Mouse (Mus musculus): Measurements from ENCODE around the gene Gp5. TPM values are rescaled to one million over a fixed set of nuclear protein-coding genes. Genes with fewer than 3 reads are reported as not detected.

Gene Gp5
- polyA plus RNA-seq, 1 experiment from 2014 or later, result 0.11 TPM

DNA sequence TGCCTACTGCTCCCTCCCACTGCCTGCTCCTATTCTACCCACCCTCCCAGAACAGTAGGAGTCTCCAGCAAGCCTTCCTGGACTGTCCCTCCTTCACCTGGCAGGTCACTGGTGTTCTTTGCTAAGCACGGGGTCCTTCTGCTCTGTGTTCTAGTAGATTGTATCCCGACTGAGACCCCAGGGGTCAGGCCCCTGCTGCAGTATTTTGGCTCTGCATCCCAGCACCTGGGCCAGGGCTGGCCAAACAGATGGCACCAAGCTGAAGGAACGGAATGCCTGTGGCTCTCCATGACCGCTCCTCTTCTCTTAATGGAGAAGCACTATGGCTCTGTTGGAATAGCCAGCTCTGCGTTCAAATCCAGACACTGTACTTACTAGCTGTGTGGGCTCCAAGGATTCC lies 44.0 kb downstream of the Gp5 start:
- Histone ChIP-seq H3K4me3 (ENCODE audit: low read depth, low read length) (no peak overlapping the region), H3K4me1 (replicated peaks; ENCODE audit: control insufficient read depth, insufficient read depth) (no peaks in the 10 kb centered on the region), H3K9me3 (ENCODE audit: control insufficient read depth, low read length) (no peaks in the 10 kb centered on the region), H3K27ac (replicated peaks) (no peak overlapping the region), H3K36me3 (ENCODE audit: control insufficient read depth, insufficient read depth, low read length) (no peaks in the 10 kb centered on the region), H3K9ac (ENCODE audit: low read length) (no peak overlapping the region), H3K4me2 (replicated peaks; ENCODE audit: low read depth) (no peak overlapping the region), H3K27me3 (ENCODE audit: control insufficient read depth, insufficient read depth, low read length) (no peaks in the 10 kb centered on the region)
- DNase-seq (ENCODE audit: low spot score) (no peak), ATAC-seq (ENCODE audit: low FRiP score, low TSS enrichment) (no peak)
- 83% methylated on average over 5 of the region's 5 CpGs for WGBS
- TF ChIP-seq EP300 (optimal IDR thresholded peaks at IDR 0.05) (no peak), CTCF (IDR thresholded peaks at IDR 0.05; ENCODE audit: low read depth) (no peak)

DNA sequence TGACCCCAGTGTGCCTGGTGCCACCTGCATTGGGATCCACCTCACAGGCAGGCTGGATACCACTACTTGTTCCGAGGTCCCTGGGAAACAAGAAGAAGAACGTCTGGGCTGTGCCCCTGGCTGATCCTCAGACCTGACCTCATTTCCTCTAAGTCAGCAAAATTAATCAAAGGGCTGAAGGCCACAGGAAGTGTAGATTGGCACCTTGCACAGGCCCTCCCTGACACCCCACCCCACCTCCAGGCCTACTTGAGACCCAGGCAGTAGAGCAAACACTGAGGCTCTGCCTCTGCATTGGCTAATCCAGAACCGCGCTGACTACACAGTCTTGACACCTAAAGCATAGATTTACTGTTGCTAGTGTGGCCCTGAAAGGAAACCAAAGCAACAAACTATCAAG lies 45.0 kb downstream of the Gp5 start:
- ATAC-seq (ENCODE audit: low FRiP score, low TSS enrichment), result no peak
- no peak for TF ChIP-seq CTCF (IDR thresholded peaks at IDR 0.05; ENCODE audit: low read depth)
- TF ChIP-seq EP300 (optimal IDR thresholded peaks at IDR 0.05), result no peak
- Histone ChIP-seq H3K4me1 (replicated peaks; ENCODE audit: control insufficient read depth, insufficient read depth) (no peaks in the 10 kb centered on the region), H3K27me3 (ENCODE audit: control insufficient read depth, insufficient read depth, low read length) (no peaks in the 10 kb centered on the region), H3K9ac (ENCODE audit: low read length) (no peak overlapping the region), H3K27ac (replicated peaks) (no peak overlapping the region), H3K9me3 (ENCODE audit: control insufficient read depth, low read length) (no peaks in the 10 kb centered on the region), H3K4me3 (ENCODE audit: low read depth, low read length) (no peak overlapping the region), H3K4me2 (replicated peaks; ENCODE audit: low read depth) (no peak overlapping the region), H3K36me3 (ENCODE audit: control insufficient read depth, insufficient read depth, low read length) (no peaks in the 10 kb centered on the region)
- WGBS, result 50% methylated on average over 4 of the region's 4 CpGs
- DNase-seq (ENCODE audit: low spot score), result no peak

DNA sequence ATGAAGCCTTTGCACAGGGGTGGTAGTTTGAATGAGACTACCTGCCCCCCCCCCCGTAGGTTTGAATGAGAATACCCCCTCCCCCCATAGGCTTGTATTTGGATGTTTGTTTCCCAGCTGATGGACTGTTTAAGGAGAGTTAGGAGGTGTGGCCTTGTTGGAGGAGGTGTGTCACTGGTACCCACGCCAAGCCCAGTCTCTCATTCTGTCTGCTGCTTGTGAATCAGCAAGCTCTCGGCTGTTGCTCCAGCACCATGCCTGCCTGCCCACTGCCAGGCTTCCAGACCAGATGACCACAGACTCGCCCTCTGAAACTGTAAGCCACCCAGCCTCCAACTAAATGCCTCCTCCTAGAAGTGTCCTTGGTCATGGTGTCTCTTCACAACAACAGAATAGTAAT lies 47.4 kb downstream of the Gp5 start:
- TF ChIP-seq CTCF (IDR thresholded peaks at IDR 0.05; ENCODE audit: low read depth) (no peak), EP300 (optimal IDR thresholded peaks at IDR 0.05) (no peak)
- Histone ChIP-seq H3K4me2 (replicated peaks; ENCODE audit: low read depth) (no peak overlapping the region), H3K36me3 (ENCODE audit: control insufficient read depth, insufficient read depth, low read length) (no peaks in the 10 kb centered on the region), H3K9me3 (ENCODE audit: control insufficient read depth, low read length) (no peaks in the 10 kb centered on the region), H3K27me3 (ENCODE audit: control insufficient read depth, insufficient read depth, low read length) (no peaks in the 10 kb centered on the region), H3K9ac (ENCODE audit: low read length) (no peak overlapping the region), H3K4me1 (replicated peaks; ENCODE audit: control insufficient read depth, insufficient read depth) (no peaks in the 10 kb centered on the region), H3K27ac (replicated peaks) (no peak overlapping the region), H3K4me3 (ENCODE audit: low read depth, low read length) (no peak overlapping the region)
- ATAC-seq (ENCODE audit: low FRiP score, low TSS enrichment), result no peak
- DNase-seq (ENCODE audit: low spot score), result no peak
- 57% methylated on average over 4 of the region's 4 CpGs for WGBS

DNA sequence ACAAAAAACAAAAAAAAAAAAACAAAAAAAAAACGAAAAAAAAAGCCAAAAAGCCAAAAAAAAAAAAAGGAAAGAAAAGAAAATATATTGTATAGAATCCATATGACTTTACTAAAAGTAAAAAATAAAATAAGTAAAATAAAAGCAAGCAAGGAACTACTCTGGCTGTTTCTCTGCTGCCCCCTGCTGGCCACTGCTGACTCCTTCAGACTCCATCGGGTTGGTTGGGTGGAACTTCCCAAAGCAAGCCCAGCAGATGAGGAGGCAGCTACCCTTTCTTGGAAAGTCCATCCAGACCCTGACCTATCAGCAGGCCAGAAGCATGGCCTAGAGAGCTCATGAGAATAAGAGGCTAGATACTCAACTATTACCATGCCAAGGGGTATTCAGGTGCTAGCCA lies 47.9 kb downstream of the Gp5 start:
- H3K27ac ChIP-seq (replicated peaks), result no peak overlapping the region
- H3K9me3 ChIP-seq (ENCODE audit: control insufficient read depth, low read length), result no peaks in the 10 kb centered on the region
- H3K4me2 ChIP-seq (replicated peaks; ENCODE audit: low read depth), result no peak overlapping the region
- H3K27me3 ChIP-seq (ENCODE audit: control insufficient read depth, insufficient read depth, low read length), result no peaks in the 10 kb centered on the region
- ATAC-seq (ENCODE audit: low FRiP score, low TSS enrichment), result no peak
- TF ChIP-seq CTCF (IDR thresholded peaks at IDR 0.05; ENCODE audit: low read depth), result peak; percentile 87
- no peak for TF ChIP-seq EP300 (optimal IDR thresholded peaks at IDR 0.05)
- H3K4me3 ChIP-seq (ENCODE audit: low read depth, low read length), result no peak overlapping the region
- peak; percentile 85 for DNase-seq (ENCODE audit: low spot score)
- 0% methylated on average over 2 of the region's 2 CpGs for WGBS
- H3K9ac ChIP-seq (ENCODE audit: low read length), result no peak overlapping the region
- no peaks in the 10 kb centered on the region for H3K36me3 ChIP-seq (ENCODE audit: control insufficient read depth, insufficient read depth, low read length)
- H3K4me1 ChIP-seq (replicated peaks; ENCODE audit: control insufficient read depth, insufficient read depth), result no peaks in the 10 kb centered on the region

DNA sequence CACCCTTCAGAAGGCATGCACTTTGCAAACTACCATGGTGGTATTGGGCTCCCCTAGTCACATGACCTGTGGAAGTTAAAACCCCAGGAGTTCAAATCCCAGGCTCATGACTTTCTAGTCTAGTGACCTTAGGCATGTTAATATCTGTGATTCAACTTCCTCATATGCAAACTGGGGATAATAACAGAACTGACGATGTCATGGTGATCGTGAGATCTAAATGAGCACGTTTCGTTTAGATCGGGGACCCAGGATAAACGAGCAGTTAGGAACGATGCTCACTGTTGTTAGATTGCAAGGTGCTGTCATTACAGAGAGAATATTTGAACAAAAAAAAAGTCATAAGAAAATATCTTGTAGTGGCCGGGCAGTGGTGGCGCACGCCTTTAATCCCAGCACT lies 48.4 kb downstream of the Gp5 start:
- no peaks in the 10 kb centered on the region for H3K27me3 ChIP-seq (ENCODE audit: control insufficient read depth, insufficient read depth, low read length)
- no peaks in the 10 kb centered on the region for H3K36me3 ChIP-seq (ENCODE audit: control insufficient read depth, insufficient read depth, low read length)
- no peak overlapping the region for H3K4me3 ChIP-seq (ENCODE audit: low read depth, low read length)
- no peak for DNase-seq (ENCODE audit: low spot score)
- no peaks in the 10 kb centered on the region for H3K4me1 ChIP-seq (replicated peaks; ENCODE audit: control insufficient read depth, insufficient read depth)
- no peak overlapping the region for H3K4me2 ChIP-seq (replicated peaks; ENCODE audit: low read depth)
- TF ChIP-seq CTCF (IDR thresholded peaks at IDR 0.05; ENCODE audit: low read depth) (no peak), EP300 (optimal IDR thresholded peaks at IDR 0.05) (no peak)
- ATAC-seq (ENCODE audit: low FRiP score, low TSS enrichment), result no peak
- no peak overlapping the region for H3K9ac ChIP-seq (ENCODE audit: low read length)
- no peak overlapping the region for H3K27ac ChIP-seq (replicated peaks)
- 85% methylated on average over 10 of the region's 10 CpGs for WGBS
- no peaks in the 10 kb centered on the region for H3K9me3 ChIP-seq (ENCODE audit: control insufficient read depth, low read length)

DNA sequence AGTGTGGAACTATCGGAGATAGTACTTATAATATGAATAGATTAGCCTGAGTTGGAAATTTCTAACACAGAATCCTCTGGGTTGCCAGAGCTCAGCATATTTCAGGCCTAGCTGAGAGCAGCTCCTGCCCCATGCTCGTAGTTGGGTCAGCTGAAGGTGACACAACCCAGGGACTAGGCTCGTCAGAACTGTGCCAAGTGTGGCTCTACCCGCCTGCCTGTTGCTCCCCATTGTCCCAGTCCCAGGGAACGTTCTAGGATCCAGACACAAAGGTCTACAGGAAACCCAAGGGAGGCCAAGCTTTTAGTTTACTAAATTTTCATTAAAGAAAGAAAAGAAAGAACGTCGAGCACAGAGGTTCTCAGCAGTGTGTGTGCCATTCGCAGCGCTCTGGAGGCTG lies 49.2 kb downstream of the Gp5 start:
- H3K4me3 ChIP-seq (ENCODE audit: low read depth, low read length), result no peak overlapping the region
- no peak overlapping the region for H3K27ac ChIP-seq (replicated peaks)
- no peak overlapping the region for H3K9ac ChIP-seq (ENCODE audit: low read length)
- H3K9me3 ChIP-seq (ENCODE audit: control insufficient read depth, low read length), result no peaks in the 10 kb centered on the region
- WGBS, result 87% methylated on average over 9 of the region's 9 CpGs
- no peak for DNase-seq (ENCODE audit: low spot score)
- no peak for ATAC-seq (ENCODE audit: low FRiP score, low TSS enrichment)
- H3K36me3 ChIP-seq (ENCODE audit: control insufficient read depth, insufficient read depth, low read length), result no peaks in the 10 kb centered on the region
- no peaks in the 10 kb centered on the region for H3K4me1 ChIP-seq (replicated peaks; ENCODE audit: control insufficient read depth, insufficient read depth)
- H3K4me2 ChIP-seq (replicated peaks; ENCODE audit: low read depth), result no peak overlapping the region
- TF ChIP-seq EP300 (optimal IDR thresholded peaks at IDR 0.05), result no peak
- no peak for TF ChIP-seq CTCF (IDR thresholded peaks at IDR 0.05; ENCODE audit: low read depth)
- no peaks in the 10 kb centered on the region for H3K27me3 ChIP-seq (ENCODE audit: control insufficient read depth, insufficient read depth, low read length)
